Mouse (Mus musculus) embryonic fibroblast, embryonic 13.5 days (primary cell): ENCODE measurements at regions not wholly inside any gene's neighbourhood (a gene's known extent, or its start where the extent isn't known, plus 50 kb on each side); places are given as distances from the start of the nearest gene placed in this dataset.

Source experiments
- CTCF ChIP-seq: IDR thresholded peaks from 2 replicates; pipeline ENCODE4 v1.5.1; 2011; ENCODE audit warnings: mild to moderate bottlenecking, control low read depth, low read length, moderate library complexity, borderline replicate concordance; ENCODE audit not compliant: insufficient read depth
- POLR2A ChIP-seq: IDR thresholded peaks from 2 replicates; pipeline ENCODE4 v1.6.1; 2011; ENCODE audit warnings: low read depth, mild to moderate bottlenecking, control low read depth, low read length, moderate library complexity

DNA sequence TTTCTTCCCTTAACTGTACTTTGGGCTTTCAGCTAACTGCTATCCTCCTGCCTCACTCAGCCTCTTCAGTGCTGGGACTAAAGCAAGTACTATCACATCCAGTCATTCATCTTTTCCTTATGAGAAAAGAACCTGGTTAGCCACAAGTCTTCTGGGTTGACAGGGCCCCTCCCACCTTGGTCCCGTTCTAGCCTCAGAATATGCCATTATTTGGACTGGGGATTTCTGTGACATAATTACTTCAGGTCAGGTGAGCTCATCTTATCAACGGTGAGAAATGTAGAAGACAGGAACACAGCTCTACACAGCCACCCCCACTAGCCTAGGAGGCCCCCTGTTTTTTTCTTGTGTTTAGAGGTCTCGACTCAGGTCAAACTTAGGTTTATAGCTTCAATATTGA, 1172.4 kb upstream of the A1bg start:
- no peak for TF ChIP-seq CTCF
- no peak for TF ChIP-seq POLR2A
